Comparison of ENCODE assay signal across 25 mouse cellular contexts in genomic region chr6:4132239-4132638, GRCm38 (mm10). TPM values are rescaled to one million over a fixed set of nuclear protein-coding genes. Genes with fewer than 3 reads are reported as not detected.
DNase-seq lines count a peak whose midpoint lies in the region; ATAC-seq and TF ChIP-seq lines count a peak whose summit lies in the region.
"Had no signal": no experiment of that assay in that cellular context is flagged by ENCODE, and none has a peak within 500 bp of the region (broad histone marks: within the 10 kb centered on the region; RNA-seq: fewer than 3 reads in every experiment).

No protein-coding gene starts in this region.

- H3K4me2 ChIP-seq in liver, embryonic 11.5 days = no peak overlapping the region
- H3K4me2 ChIP-seq: embryonic facial prominence, embryonic 12.5 days; forebrain, embryonic 15.5 days; heart, embryonic 13.5 days; hindbrain, embryonic 13.5 days; limb, embryonic 12.5 days; liver, embryonic 12.5 days; midbrain, embryonic 11.5 days had no signal

- H3K79me2 ChIP-seq in MEL (ENCODE audit: control insufficient read depth, insufficient read depth, low read length, poor library complexity) = no peaks in the 10 kb centered on the region

- H3K27ac ChIP-seq in liver, embryonic 11.5 days (ENCODE audit: low read depth, low read length) = no peak overlapping the region
- H3K27ac ChIP-seq in MEL (ENCODE audit: control insufficient read depth, low read depth, low read length) = no peak overlapping the region
- H3K27ac ChIP-seq: embryonic facial prominence, embryonic 12.5 days; forebrain, embryonic 15.5 days; heart, embryonic 13.5 days; hindbrain, embryonic 13.5 days; limb, embryonic 12.5 days; liver, embryonic 12.5 days had no signal

- no peak overlapping the region for H3K9ac ChIP-seq in liver, embryonic 11.5 days (ENCODE audit: low read depth, low read length)
- H3K9ac ChIP-seq in MEL (ENCODE audit: control insufficient read depth, low read depth, low read length, poor library complexity, severe bottlenecking) = no peak overlapping the region
- H3K9ac ChIP-seq: embryonic facial prominence, embryonic 12.5 days; forebrain, embryonic 15.5 days; heart, embryonic 13.5 days; hindbrain, embryonic 13.5 days; limb, embryonic 12.5 days; liver, embryonic 12.5 days; liver, postnatal 0 days had no signal

- no peak overlapping the region for H3K4me3 ChIP-seq in liver, embryonic 11.5 days (ENCODE audit: low read depth, low read length)
- no peak overlapping the region for H3K4me3 ChIP-seq in MEL (ENCODE audit: control insufficient read depth in 1 of 2, insufficient read depth in 1 of 2, low read depth in 2 of 2, low read length in 2 of 2)
- H3K4me3 ChIP-seq: embryonic facial prominence, embryonic 12.5 days; forebrain, embryonic 15.5 days; heart, embryonic 13.5 days; hindbrain, embryonic 13.5 days; limb, embryonic 12.5 days; liver, embryonic 12.5 days had no signal

- H3K36me3 ChIP-seq in liver, embryonic 11.5 days (ENCODE audit: control insufficient read depth, insufficient read depth, low read length) = no peaks in the 10 kb centered on the region
- H3K36me3 ChIP-seq in MEL (ENCODE audit: control insufficient read depth in 1 of 2, insufficient read depth in 2 of 2, low read length in 2 of 2) = no peaks in the 10 kb centered on the region
- H3K36me3 ChIP-seq: embryonic facial prominence, embryonic 12.5 days; forebrain, embryonic 15.5 days; heart, embryonic 13.5 days; hindbrain, embryonic 13.5 days; limb, embryonic 12.5 days; liver, embryonic 12.5 days had no signal

- 35% methylated on average over 7 of the region's 7 CpGs for whole genome bisulfite sequencing in liver, embryonic 11.5 days

- no peaks in the 10 kb centered on the region for H3K27me3 ChIP-seq in liver, embryonic 11.5 days (replicated peaks; ENCODE audit: control insufficient read depth, insufficient read depth, low read length)
- no peaks in the 10 kb centered on the region for H3K27me3 ChIP-seq in MEL (ENCODE audit: control insufficient read depth in 1 of 2, insufficient read depth in 2 of 2, low read length in 2 of 2)
- H3K27me3 ChIP-seq: CH12.LX; embryonic facial prominence, embryonic 12.5 days; forebrain, embryonic 15.5 days; heart, embryonic 13.5 days; hindbrain, embryonic 13.5 days; limb, embryonic 12.5 days; liver, embryonic 12.5 days had no signal

- no peaks in the 10 kb centered on the region for H3K4me1 ChIP-seq in liver, embryonic 11.5 days (replicated peaks; ENCODE audit: control insufficient read depth, insufficient read depth, low read length)
- no peaks in the 10 kb centered on the region for H3K4me1 ChIP-seq in MEL (ENCODE audit: control insufficient read depth in 1 of 2, insufficient read depth in 2 of 2, low read length in 2 of 2)
- H3K4me1 ChIP-seq: embryonic facial prominence, embryonic 12.5 days; forebrain, embryonic 15.5 days; heart, embryonic 13.5 days; hindbrain, embryonic 13.5 days; limb, embryonic 12.5 days; liver, embryonic 12.5 days had no signal

- ATAC-seq in liver, embryonic 11.5 days (replicated peaks; ENCODE audit: low FRiP score) = peak; percentile 43; the same call in 1 of the 2 replicates
- ATAC-seq in common myeloid progenitor, adult 5-6 weeks (replicated peaks; ENCODE audit: low read depth, poor library complexity, severe bottlenecking) = 0 out of 2 replicates have a peak, but pooled peaks have one; percentile 18
- ATAC-seq: forebrain, embryonic 15.5 days; inflammation-experienced regulatory T-cells, adult 6 months; liver, embryonic 12.5 days; liver, postnatal 0 days had no signal

- no peak for TF ChIP-seq CTCF in MEL (IDR thresholded peaks at IDR 0.05 in 2 of 3, conservative IDR thresholded peaks at IDR 0.05 in 1 of 3; ENCODE audit: control insufficient read depth in 1 of 3, insufficient read depth in 1 of 3, low read depth in 2 of 3, low read length in 3 of 3, poor library complexity in 1 of 3, severe bottlenecking in 1 of 3)

- no peak for DNase-seq in liver, embryonic 11.5 days (ENCODE audit: low spot score)
- DNase-seq in liver (no peak), 416B (ENCODE audit: low read depth) (peak; percentile 14), MEL (ENCODE audit: low read depth, low spot score) (peak; percentile 3)
- DNase-seq in cerebellum, adult 18-20 months = no peak
- DNase-seq: adrenal gland, postnatal 14 days; cerebellum, adult 2 months; cerebellum, postnatal 36 days; embryo, embryonic 11 days; kidney, adult 11 months; kidney, postnatal 14 days; liver, postnatal 0 days; lung, postnatal 36 days; right cerebral cortex, adult 18-20 months; spleen, adult 18-20 months had no signal

- H3K9me3 ChIP-seq in liver, embryonic 11.5 days (ENCODE audit: control insufficient read depth, low read length) = no peaks in the 10 kb centered on the region
- H3K9me3 ChIP-seq in MEL (replicated peaks; ENCODE audit: insufficient read depth, low read length) = no peaks in the 10 kb centered on the region
- H3K9me3 ChIP-seq: embryonic facial prominence, embryonic 12.5 days; forebrain, embryonic 15.5 days; heart, embryonic 13.5 days; hindbrain, embryonic 13.5 days; limb, embryonic 12.5 days; liver, embryonic 12.5 days had no signal

- no peak for TF ChIP-seq RAD21 in MEL (IDR thresholded peaks at IDR 0.05; ENCODE audit: low read depth, low read length)

- TF ChIP-seq EP300 in MEL (IDR thresholded peaks at IDR 0.05; ENCODE audit: low read depth in 1 of 2, low read length in 2 of 2) = no peak

- no peak for TF ChIP-seq POLR2A in MEL (IDR thresholded peaks at IDR 0.05; ENCODE audit: control insufficient read depth in 1 of 2, insufficient read depth in 1 of 2, low read depth in 1 of 2, low read length in 2 of 2, poor library complexity in 1 of 2)

TF ChIP-seq in MEL, 35 proteins besides CTCF, POLR2A, EP300 and RAD21:
- TF ChIP-seq TBP (IDR thresholded peaks at IDR 0.05; ENCODE audit: low read depth, low read length) = no peak
- no peak for TF ChIP-seq NELFE (IDR thresholded peaks at IDR 0.05; ENCODE audit: low read depth, low read length)
- TF ChIP-seq POLR2AphosphoS2 (IDR thresholded peaks at IDR 0.05; ENCODE audit: low read length) = no peak
- no peak for TF ChIP-seq ZKSCAN1 (IDR thresholded peaks at IDR 0.05; ENCODE audit: low read depth, low read length)
- TF ChIP-seq CHD1 (IDR thresholded peaks at IDR 0.05; ENCODE audit: low read depth, low read length) = no peak
- TF ChIP-seq CHD2 (IDR thresholded peaks at IDR 0.05; ENCODE audit: low read length) = no peak
- no peak for TF ChIP-seq GABPA (IDR thresholded peaks at IDR 0.05; ENCODE audit: low read depth, low read length)
- TF ChIP-seq ETS1 (IDR thresholded peaks at IDR 0.05; ENCODE audit: low read depth, low read length) = no peak
- no peak for TF ChIP-seq USF2 (IDR thresholded peaks at IDR 0.05; ENCODE audit: borderline replicate concordance in 1 of 2, insufficient read depth in 1 of 2, low read depth in 1 of 2, low read length in 2 of 2)
- TF ChIP-seq SMC3 (IDR thresholded peaks at IDR 0.05; ENCODE audit: low read depth, low read length) = no peak
- no peak for TF ChIP-seq JUND (IDR thresholded peaks at IDR 0.05; ENCODE audit: low read depth, low read length)
- TF ChIP-seq MXI1 (IDR thresholded peaks at IDR 0.05; ENCODE audit: low read depth, low read length) = no peak
- TF ChIP-seq KAT2A (conservative IDR thresholded peaks at IDR 0.05; ENCODE audit: low read depth, low read length) = no peak
- TF ChIP-seq MYB (IDR thresholded peaks at IDR 0.05; ENCODE audit: low read depth, low read length) = no peak
- no peak for TF ChIP-seq E2F4 (IDR thresholded peaks at IDR 0.05; ENCODE audit: borderline replicate concordance, low read depth, low read length)
- TF ChIP-seq POLR2AphosphoS5 (IDR thresholded peaks at IDR 0.05; ENCODE audit: borderline replicate concordance, low read depth, low read length) = no peak
- no peak for TF ChIP-seq UBTF (IDR thresholded peaks at IDR 0.05; ENCODE audit: borderline replicate concordance, insufficient read depth, low read depth, low read length)
- TF ChIP-seq ZC3H11A (IDR thresholded peaks at IDR 0.05; ENCODE audit: low read depth, low read length) = no peak
- TF ChIP-seq GATA1 (IDR thresholded peaks at IDR 0.05; ENCODE audit: low read depth, low read length) = no peak
- no peak for TF ChIP-seq SIN3A (IDR thresholded peaks at IDR 0.05; ENCODE audit: low read length)
TF ChIP-seq in MEL: peak in this region for 0.

RNA-seq across cellular contexts. Expression of gene Bet1, which starts 45.5 kb away (rescaled TPM):
- polyA plus RNA-seq in liver, embryonic 11.5 days (2014; fragmentation: Nextera tagmentation; extraction: Ambion mirVana) = 59.8 and 60.9 TPM in 2 replicates
- 27.8 and 38.3 TPM in 2 replicates for total RNA-seq in MEL (2012; rRNA removed)
- polyA plus RNA-seq in MEL (2012; ENCODE audit: insufficient read depth in 1 of 2, insufficient read length in 2 of 2, low read depth in 1 of 2, low replicate concordance in 2 of 2, missing spikeins in 1 of 2) = 10 to 100 TPM in 1 of 2 experiments, not detected in 1; 33.6 TPM
- 51.5 and 53.8 TPM in 2 replicates for total RNA-seq in common myeloid progenitor, adult 5-6 weeks (2017)

Comparison
In these comparisons a context has a peak if more than half of its experiments do, and no peak if none do; other contexts are left out.
1. DNase-seq: peak in 416B (single experiment) and MEL (single experiment); none in liver, embryonic 11.5 days (single experiment), liver (single experiment) and cerebellum, adult 18-20 months (0 of 2).